Mouse (Mus musculus): ENCODE results near the gene Mtnr1a. TPM values are rescaled to one million over a fixed set of nuclear protein-coding genes. Genes with fewer than 3 reads are reported as not detected.

Gene Mtnr1a
- polyA plus RNA-seq, 1 experiment from 2014 or later, result not detected

DNA sequence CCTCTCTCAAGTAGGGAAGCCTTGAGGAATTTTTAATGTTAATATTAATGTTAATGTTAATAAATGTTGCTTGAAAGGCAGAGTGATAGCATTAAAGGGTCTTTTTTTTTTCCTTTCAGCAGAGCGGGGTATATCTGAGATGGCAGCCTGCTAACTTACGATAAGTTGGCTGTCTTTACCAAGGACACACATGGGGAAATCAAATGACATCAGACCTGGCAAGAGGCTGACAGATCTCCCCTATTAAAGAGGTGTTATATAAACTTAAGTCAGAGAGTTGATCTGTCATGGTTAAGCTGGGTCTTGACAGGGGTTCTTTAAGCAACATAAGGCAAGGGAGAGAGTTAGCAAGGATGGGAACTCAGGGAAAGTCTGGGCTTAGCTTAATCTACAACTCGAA lies 11.9 kb downstream of the Mtnr1a start:
- Histone ChIP-seq H3K4me1 (ENCODE audit: insufficient read depth, low read depth, low read length) (no peaks in the 10 kb centered on the region), H3K36me3 (ENCODE audit: insufficient read depth, low read length) (no peaks in the 10 kb centered on the region), H3K4me3 (ENCODE audit: low read depth, low read length) (no peak overlapping the region), H3K9ac (replicated peaks; ENCODE audit: low read depth) (no peak overlapping the region), H3K27me3 (replicated peaks; ENCODE audit: insufficient read depth, low read length) (no peaks in the 10 kb centered on the region), H3K4me2 (replicated peaks; ENCODE audit: low read depth, low read length) (no peak overlapping the region), H3K9me3 (ENCODE audit: low read length) (no peaks in the 10 kb centered on the region), H3K27ac (ENCODE audit: low read length) (no peak overlapping the region)
- TF ChIP-seq CTCF (IDR thresholded peaks at IDR 0.05), result no peak
- TF ChIP-seq EP300 (IDR thresholded peaks at IDR 0.05), result no peak
- WGBS, result 60% methylated on average over 3 of the region's 3 CpGs
- DNase-seq (ENCODE audit: low spot score) (peak; percentile 18), ATAC-seq (peak; percentile 25; the same call in 1 of the 2 replicates)

DNA sequence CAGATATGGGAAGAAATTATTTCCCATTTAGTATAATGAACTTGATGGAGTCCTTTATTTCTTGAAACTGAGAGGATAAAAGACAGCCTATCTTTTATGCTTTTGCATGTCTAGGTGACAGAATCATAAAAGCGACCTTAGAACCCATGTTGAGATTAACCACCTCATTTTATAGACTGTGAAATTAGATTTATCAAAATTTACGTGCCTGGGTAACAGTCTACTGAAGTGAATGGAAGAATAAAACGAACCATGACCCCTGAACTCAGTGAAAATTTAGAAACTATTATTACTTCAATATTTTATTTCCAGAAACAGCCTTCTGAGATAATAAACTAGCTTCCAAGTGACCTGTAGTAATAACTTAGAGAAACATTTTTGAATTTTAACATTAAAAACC lies 24.7 kb downstream of the Mtnr1a start:
- no peak overlapping the region for H3K4me3 ChIP-seq (ENCODE audit: low read depth, low read length)
- no peak for ATAC-seq
- no peaks in the 10 kb centered on the region for H3K4me1 ChIP-seq (ENCODE audit: insufficient read depth, low read depth, low read length)
- 68% methylated on average over 3 of the region's 3 CpGs for WGBS
- H3K36me3 ChIP-seq (ENCODE audit: insufficient read depth, low read length), result no peaks in the 10 kb centered on the region
- no peak for DNase-seq (ENCODE audit: low spot score)
- no peaks in the 10 kb centered on the region for H3K9me3 ChIP-seq (ENCODE audit: low read length)
- no peak overlapping the region for H3K9ac ChIP-seq (replicated peaks; ENCODE audit: low read depth)
- H3K4me2 ChIP-seq (replicated peaks; ENCODE audit: low read depth, low read length), result no peak overlapping the region
- H3K27ac ChIP-seq (ENCODE audit: low read length), result no peak overlapping the region
- no peak for TF ChIP-seq CTCF (IDR thresholded peaks at IDR 0.05)
- TF ChIP-seq EP300 (IDR thresholded peaks at IDR 0.05), result no peak
- H3K27me3 ChIP-seq (replicated peaks; ENCODE audit: insufficient read depth, low read length), result no peaks in the 10 kb centered on the region

DNA sequence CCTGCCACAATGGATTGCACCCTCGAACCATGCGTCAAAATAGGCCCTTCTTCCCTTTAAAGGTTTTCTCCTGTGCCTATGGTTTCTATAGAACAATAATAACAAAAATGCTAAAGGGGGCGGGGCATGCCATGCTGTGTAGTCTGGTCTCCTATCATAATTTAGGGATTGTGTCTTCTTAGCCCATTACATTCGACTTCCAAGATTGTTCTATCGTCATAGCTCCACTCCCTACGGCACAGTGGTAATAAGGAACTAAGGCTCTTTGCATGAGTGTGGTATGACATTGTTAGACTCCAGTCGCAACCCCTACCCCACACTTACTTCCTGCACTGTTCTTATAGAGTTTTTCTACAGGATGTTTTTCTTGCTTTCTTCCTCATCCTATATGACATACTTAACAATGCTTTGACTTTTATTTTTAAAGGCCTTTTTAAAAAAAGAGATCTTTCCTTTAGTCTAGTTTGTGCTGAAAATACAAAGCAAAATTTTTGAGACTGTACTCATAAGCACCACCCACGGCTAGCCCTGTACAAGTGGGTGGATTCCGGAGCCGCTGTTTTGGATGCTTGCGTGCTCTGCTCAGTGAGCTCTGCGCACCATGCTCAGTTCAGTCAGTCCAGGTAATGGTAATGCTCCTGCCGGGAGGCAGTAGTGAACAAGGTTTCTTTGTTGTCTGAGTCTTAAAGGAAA lies 40.6 kb downstream of the Mtnr1a start:
- Histone ChIP-seq H3K36me3 (ENCODE audit: insufficient read depth, low read length) (no peaks in the 10 kb centered on the region), H3K9me3 (ENCODE audit: low read length) (no peaks in the 10 kb centered on the region), H3K9ac (replicated peaks; ENCODE audit: low read depth) (no peak overlapping the region), H3K27ac (ENCODE audit: low read length) (no peak overlapping the region), H3K4me3 (ENCODE audit: low read depth, low read length) (peak overlapping the region; percentile 20; the same call in 1 of the 2 replicates), H3K4me1 (ENCODE audit: insufficient read depth, low read depth, low read length) (no peaks in the 10 kb centered on the region), H3K27me3 (replicated peaks; ENCODE audit: insufficient read depth, low read length) (no peaks in the 10 kb centered on the region), H3K4me2 (replicated peaks; ENCODE audit: low read depth, low read length) (peak overlapping the region; percentile 52)
- peak; percentile 32 for DNase-seq (ENCODE audit: low spot score)
- ATAC-seq, result peak; percentile 50; the same call in 1 of the 2 replicates
- no peak for TF ChIP-seq CTCF (IDR thresholded peaks at IDR 0.05)
- TF ChIP-seq EP300 (IDR thresholded peaks at IDR 0.05), result no peak
- WGBS, result 22% methylated on average over 13 of the region's 13 CpGs

DNA sequence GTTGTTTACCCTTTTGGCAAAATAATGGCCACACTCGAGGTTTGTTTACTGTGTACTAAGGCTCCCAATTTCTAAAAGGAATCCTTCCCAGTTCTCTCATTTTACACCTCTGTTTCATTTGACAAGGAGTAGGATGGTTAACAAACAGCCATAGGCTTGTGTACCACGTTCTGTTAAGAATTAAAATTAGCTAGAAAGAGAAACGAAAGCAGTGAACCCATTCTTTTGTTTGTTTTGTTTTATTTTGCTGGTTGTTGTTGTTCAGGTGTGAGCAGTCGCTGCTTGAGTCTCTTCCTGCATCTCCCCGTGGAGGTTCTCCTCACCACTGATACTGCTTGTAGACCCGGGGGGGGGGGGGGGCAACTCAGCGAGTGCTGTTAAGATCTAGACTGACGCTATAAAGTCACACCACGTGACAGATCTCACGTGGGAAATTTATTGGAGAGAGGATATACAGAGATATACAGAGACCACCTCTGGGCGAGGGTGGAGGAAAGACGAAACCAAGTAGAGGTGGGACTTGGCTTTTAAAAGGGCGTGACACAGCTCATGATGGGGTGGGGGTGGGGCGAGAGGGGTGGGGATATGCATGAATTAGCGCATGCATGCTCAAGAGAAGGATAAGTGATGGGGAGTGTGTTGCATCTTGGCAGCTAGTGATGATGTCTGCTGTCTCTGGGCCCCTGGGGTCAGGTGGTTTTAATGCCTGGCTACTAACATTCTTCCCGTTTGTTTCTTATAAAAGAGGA lies 41.3 kb downstream of the Mtnr1a start:
- peak overlapping the region; percentile 20; the same call in 1 of the 2 replicates for H3K4me3 ChIP-seq (ENCODE audit: low read depth, low read length)

DNA sequence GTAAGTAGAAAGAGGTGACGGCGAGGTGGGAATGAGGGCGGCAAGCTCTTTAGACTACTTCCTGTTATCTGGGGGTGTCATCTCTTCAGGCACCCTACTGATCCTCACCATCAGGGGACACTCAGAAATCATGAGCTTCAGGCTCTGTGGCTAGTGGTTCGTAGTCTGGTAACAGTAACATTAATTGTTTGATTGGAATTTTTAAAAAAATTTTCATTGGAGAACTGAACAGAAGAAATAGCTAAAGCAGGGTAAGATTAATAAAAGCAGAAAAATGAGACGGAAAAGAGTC lies 41.8 kb downstream of the Mtnr1a start:
- ATAC-seq (no peak), DNase-seq (ENCODE audit: low spot score) (no peak)
- no peak overlapping the region for H3K27ac ChIP-seq (ENCODE audit: low read length)
- TF ChIP-seq EP300 (IDR thresholded peaks at IDR 0.05) (no peak), CTCF (IDR thresholded peaks at IDR 0.05) (no peak)
- WGBS, result 35% methylated on average over 5 of the region's 5 CpGs
- H3K27me3 ChIP-seq (replicated peaks; ENCODE audit: insufficient read depth, low read length), result no peaks in the 10 kb centered on the region
- H3K9me3 ChIP-seq (ENCODE audit: low read length), result no peaks in the 10 kb centered on the region
- H3K36me3 ChIP-seq (ENCODE audit: insufficient read depth, low read length), result no peaks in the 10 kb centered on the region
- no peaks in the 10 kb centered on the region for H3K4me1 ChIP-seq (ENCODE audit: insufficient read depth, low read depth, low read length)
- H3K4me3 ChIP-seq (ENCODE audit: low read depth, low read length), result no peak overlapping the region; the same call in 1 of the 2 replicates
- H3K9ac ChIP-seq (replicated peaks; ENCODE audit: low read depth), result no peak overlapping the region
- peak overlapping the region; percentile 52; the same call in 1 of the 2 replicates for H3K4me2 ChIP-seq (replicated peaks; ENCODE audit: low read depth, low read length)

More for the DNA sequence above, 41.3 kb downstream of the Mtnr1a start:
- 5% methylated on average over 16 of the region's 16 CpGs for WGBS
- no peak for TF ChIP-seq CTCF (IDR thresholded peaks at IDR 0.05)
- TF ChIP-seq EP300 (IDR thresholded peaks at IDR 0.05), result no peak
- ATAC-seq (no peak), DNase-seq (ENCODE audit: low spot score) (no peak)
- Histone ChIP-seq H3K27me3 (replicated peaks; ENCODE audit: insufficient read depth, low read length) (no peaks in the 10 kb centered on the region), H3K4me2 (replicated peaks; ENCODE audit: low read depth, low read length) (peak overlapping the region; percentile 52), H3K9ac (replicated peaks; ENCODE audit: low read depth) (no peak overlapping the region), H3K27ac (ENCODE audit: low read length) (no peak overlapping the region), H3K4me1 (ENCODE audit: insufficient read depth, low read depth, low read length) (no peaks in the 10 kb centered on the region), H3K36me3 (ENCODE audit: insufficient read depth, low read length) (no peaks in the 10 kb centered on the region), H3K9me3 (ENCODE audit: low read length) (no peaks in the 10 kb centered on the region)

DNA sequence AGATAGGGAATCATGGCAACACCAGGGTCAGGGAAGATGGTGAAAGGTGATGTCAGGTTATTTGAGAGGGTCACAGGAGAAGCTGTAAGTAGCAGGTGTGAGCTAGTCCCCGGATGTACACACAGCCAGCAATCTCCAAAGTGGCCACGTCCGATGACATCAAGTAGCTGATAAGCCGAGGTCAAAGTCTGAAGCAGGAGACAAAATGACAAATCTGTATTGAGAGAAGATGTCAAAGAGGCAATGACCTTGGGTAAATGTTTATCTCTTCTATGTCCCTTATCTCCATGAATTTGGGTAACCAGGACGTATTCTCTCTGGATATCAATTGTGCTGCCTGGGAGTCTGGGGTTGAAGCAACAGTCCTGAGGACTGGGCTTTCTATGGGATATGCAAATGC lies 42.9 kb downstream of the Mtnr1a start:
- no peaks in the 10 kb centered on the region for H3K4me1 ChIP-seq (ENCODE audit: insufficient read depth, low read depth, low read length)
- no peak overlapping the region for H3K27ac ChIP-seq (ENCODE audit: low read length)
- no peak overlapping the region for H3K4me2 ChIP-seq (replicated peaks; ENCODE audit: low read depth, low read length)
- WGBS, result 13% methylated on average over 5 of the region's 5 CpGs
- no peaks in the 10 kb centered on the region for H3K9me3 ChIP-seq (ENCODE audit: low read length)
- H3K27me3 ChIP-seq (replicated peaks; ENCODE audit: insufficient read depth, low read length), result no peaks in the 10 kb centered on the region
- H3K9ac ChIP-seq (replicated peaks; ENCODE audit: low read depth), result no peak overlapping the region
- TF ChIP-seq EP300 (IDR thresholded peaks at IDR 0.05) (no peak), CTCF (IDR thresholded peaks at IDR 0.05) (no peak)
- H3K36me3 ChIP-seq (ENCODE audit: insufficient read depth, low read length), result no peaks in the 10 kb centered on the region
- no peak overlapping the region for H3K4me3 ChIP-seq (ENCODE audit: low read depth, low read length)
- ATAC-seq (no peak), DNase-seq (ENCODE audit: low spot score) (no peak)
